Mouse (Mus musculus): ENCODE measurements around the gene Me1. TPM values are rescaled to one million over a fixed set of nuclear protein-coding genes. Genes with fewer than 3 reads are reported as not detected.

Me1 gene
- not detected in 4 replicates for total RNA-seq (2023)

GRCm38 (mm10) chr9:86695818-86696261, at the start of gene Me1:
Me1 (minus strand) TSS chr9:86695953.

GRCm38 (mm10) chr9:86742959-86743911, 47.5 kb upstream of the Me1 start, which contains the start of gene Prss35:
Prss35 (plus strand) TSS chr9:86743649.

GRCm38 (mm10) chr9:86571540-86572135, 124.1 kb downstream of the Me1 start, which contains the start of the genes Pgm3 and Rwdd2a:
Pgm3 (minus strand) TSS chr9:86571842.
Rwdd2a (plus strand) TSS chr9:86571991.

Other genes with a start within 250 kb of the Me1 start
- 3.7 to 5.3 TPM (median 4.4 TPM) in 4 replicates for gene Ube2cbp, start 231.0 kb downstream of the Me1 start, total RNA-seq (2023)
- 59.0 to 64.9 TPM (median 62.3 TPM) in 4 replicates for gene Dop1a, start 228.8 kb downstream of the Me1 start, total RNA-seq (2023)
- gene Pgm3, start 124.1 kb downstream of the Me1 start, total RNA-seq (2023): 11.1 to 16.5 TPM (median 12.2 TPM) in 4 replicates
- gene Rwdd2a, start 124.0 kb downstream of the Me1 start, total RNA-seq (2023): 1.1 to 2.6 TPM (median 1.2 TPM) in 4 replicates
- not detected in 4 replicates for gene Prss35, start 47.7 kb upstream of the Me1 start, total RNA-seq (2023)
- gene Snap91, start 184.7 kb upstream of the Me1 start, total RNA-seq (2023): not detected in 4 replicates